Mouse (Mus musculus) gastrocnemius, postnatal 36 days (tissue): ENCODE data around the gene Klhl21. TPM values are rescaled to one million over a fixed set of nuclear protein-coding genes. Genes with fewer than 3 reads are reported as not detected.

Experiments used
- DNase-seq, 2 experiments: peaks; one replicate each; pipeline ENCODE4 v3.0.0; 2022
- intact Hi-C: fragments of 180-260 bp; cut with DNase I; formaldehyde crosslinking; loops from one replicate; pipeline ENCODE4 v1.15.1; 2025
- long read RNA-seq, 2 experiments: library from polyadenylated mRNA; stranded (forward); transcript quantifications; one replicate each; pipeline ENCODE4 v2.0.0; 2021
- total RNA-seq, 2 experiments: library from RNA; stranded (reverse); gene quantifications; 2 replicates each; pipeline ENCODE4 v1.2.3; 2021

The Klhl21 gene
- 10 to 100 TPM; 77.1 to 91.5 TPM for total RNA-seq
- long read RNA-seq, experiment 1, transcript Klhl21-201 (4 exons, 3,986 nt) = major isoform, 15 of 47 reads
- long read RNA-seq, experiment 1, partial matches to known transcripts = 30 of 47 reads
- long read RNA-seq, experiment 1, other reads (novel, unspliced or antisense) = 2 of 47 reads
- long read RNA-seq, experiment 2, transcript Klhl21-201 (4 exons, 3,986 nt) = major isoform, 28 of 84 reads
- long read RNA-seq, experiment 2, partial matches to known transcripts = 54 of 84 reads
- long read RNA-seq, experiment 2, other reads (novel, unspliced or antisense) = 2 of 84 reads

DNA sequence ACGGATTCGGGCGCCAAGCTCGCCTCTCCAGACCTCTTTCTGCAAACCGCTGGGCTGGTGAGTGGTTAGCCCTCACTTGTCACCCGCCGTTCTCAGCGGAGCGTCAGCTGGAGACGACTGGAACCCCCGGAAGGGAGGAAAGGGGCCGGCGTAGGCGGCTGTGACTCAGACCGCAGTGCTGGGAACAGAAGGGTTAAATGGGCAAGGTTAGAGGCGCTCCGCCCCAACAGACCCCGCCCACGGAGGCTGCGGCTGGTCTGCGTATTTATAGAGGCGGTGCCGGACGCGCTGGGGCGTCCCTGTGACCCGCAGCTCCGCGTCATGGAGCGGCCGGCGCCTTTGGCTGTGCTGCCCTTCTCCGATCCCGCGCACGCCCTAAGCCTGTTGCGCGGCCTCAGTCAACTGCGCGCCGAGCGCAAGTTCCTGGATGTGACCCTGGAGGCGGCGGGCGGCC lies at the start of gene Klhl21:
Klhl21 (plus strand) TSS at position 182 of the 454 bp plus-strand sequence.
- intact Hi-C loops = loop anchor here (2.0 kb wide), 1 partner anchor 26 kb away; no protein-coding TSS in a partner anchor
- peak; percentile 94 to 95 for DNase-seq

DNA sequence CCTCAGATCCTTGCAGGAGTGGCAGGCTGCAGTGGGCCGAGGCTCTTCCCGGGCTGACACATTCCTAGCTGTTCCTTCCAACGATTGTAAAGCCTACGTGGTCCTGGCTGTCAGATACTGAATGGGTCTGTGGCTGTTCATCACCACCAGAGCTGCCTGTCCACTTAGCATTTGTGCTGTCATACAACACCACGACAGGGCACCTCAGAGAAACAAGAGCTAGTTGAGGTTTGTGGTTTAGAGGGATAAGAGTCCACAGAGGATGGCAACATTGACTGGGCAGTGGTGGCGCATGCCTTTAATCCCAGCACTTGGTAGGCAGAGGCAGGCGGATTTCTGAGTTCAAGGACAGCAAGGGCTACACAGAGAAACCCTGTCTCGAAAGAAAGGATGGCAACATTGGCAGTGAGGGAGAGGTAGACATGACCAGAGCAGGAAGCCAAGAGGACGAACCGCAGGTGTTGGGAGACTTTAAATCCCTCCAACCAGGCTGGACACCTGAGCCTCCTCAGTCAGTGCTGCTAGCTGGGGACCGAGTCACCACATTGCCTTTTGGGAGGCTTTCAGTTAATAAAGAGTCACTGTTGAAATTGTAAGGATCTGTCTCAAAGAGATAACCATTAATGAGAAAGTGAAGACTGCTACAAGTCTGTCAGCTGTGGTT lies 48.6 kb upstream of the Klhl21 start:
- no peak for DNase-seq
- intact Hi-C loops = no loop called here

DNA sequence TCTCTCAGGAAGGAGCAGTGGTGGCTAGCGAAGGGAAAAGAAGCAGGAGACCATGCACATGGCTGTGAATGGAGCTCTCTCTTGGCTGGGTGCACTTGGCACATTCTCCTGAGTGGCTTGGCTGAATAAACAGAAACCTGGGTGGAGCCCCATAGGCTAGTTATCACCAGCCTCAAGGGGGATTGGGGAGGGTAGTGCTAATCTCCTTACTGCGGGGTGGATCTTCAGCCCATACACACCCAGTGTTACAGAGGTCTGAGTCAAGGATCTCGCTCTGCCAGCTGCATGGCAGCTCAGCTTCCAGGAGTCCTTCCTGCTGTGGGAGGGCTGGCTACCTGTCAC lies 48.1 kb upstream of the Klhl21 start:
- intact Hi-C loops = no loop called here
- DNase-seq = no peak

DNA sequence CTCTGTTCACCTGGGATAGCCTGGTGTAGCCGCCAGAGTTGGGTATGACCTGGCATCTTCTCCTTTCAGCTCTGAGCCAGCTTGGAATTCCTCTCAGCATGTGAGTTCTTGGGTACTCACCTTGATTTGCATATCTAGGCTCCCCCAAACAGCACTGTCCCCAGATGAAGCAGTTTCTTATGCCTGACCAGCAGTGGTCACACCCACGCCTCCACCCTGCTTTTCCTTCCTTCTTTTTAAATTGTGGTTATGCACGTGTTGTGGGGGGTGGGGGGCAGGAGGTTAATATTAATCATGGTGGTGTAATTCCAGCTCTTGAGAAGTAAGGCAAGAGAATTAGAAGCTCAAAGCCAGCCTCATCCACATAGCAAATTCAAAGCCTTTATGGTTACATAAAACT lies 45.8 kb upstream of the Klhl21 start:
- intact Hi-C loops = no loop called here
- no peak for DNase-seq

DNA sequence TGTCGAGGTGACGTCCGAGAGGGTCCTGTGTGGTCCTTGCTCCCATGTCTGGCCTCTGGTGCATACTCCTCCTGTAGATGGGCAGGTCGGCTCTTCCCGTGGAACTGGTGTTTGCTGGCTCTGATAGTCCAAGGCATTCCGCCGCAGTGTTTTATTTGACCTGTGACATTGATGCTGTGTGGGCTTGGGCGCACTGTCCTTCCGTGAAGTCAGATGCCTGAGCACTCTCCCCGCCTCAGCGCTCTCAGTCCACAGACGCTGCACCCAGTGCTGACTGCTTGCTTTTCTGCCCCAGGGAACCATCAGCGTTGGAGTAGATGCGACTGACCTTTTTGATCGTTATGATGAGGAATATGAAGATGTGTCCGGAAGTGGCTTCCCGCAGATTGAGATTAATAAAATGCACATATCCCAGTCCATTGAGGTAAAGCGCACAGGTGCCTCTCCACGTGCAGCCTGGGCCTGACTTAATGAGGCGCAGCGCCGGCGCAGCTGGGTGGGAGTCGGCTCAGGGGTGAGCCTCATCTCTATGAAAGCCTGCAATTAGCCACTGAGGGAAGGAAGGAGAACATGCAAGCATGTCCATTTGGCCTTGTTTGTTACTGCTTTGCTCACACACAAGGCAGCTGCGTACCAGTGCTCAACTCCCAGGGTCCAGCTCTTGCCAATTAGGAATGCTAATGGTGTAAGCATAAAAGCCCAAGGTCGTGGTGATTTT lies 40.2 kb upstream of the Klhl21 start:
- no peak for DNase-seq
- intact Hi-C loops = no loop called here

DNA sequence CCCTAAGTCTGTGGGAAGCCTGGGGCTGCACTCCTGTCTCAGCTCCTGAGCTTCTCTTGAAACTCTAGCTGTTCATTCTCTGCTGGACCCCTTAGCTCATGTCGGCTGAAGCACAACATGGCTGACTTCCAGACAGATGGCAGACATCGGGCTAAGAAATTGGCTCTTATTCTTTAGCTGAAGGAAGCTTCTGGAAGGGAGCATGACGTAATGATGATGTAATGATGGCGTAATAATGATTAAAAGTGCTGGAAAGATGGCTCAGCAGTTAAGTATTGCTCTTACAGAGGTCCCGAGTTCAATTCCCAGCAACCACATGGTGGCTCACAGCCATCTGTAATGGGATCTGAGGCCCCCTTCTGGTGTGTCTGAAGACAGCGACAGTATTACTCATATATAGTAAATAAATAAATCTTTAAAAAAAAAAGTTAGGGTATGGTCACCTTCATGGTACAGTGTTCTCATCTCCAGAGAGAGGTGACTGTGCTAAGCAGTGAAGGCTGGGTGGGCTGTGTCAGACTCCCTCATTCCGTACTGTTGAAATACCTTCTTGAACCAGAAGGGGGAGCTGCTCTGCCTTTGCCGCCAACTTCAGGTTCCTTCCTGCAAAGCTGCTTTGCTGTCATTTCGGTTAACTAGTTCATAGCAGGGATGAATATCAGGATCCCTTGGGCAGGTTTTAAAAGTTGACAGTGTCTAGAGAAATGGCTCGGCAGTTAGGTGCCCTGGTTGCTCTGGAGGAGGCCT lies 36.2 kb upstream of the Klhl21 start:
- intact Hi-C loops = no loop called here
- DNase-seq = no peak

DNA sequence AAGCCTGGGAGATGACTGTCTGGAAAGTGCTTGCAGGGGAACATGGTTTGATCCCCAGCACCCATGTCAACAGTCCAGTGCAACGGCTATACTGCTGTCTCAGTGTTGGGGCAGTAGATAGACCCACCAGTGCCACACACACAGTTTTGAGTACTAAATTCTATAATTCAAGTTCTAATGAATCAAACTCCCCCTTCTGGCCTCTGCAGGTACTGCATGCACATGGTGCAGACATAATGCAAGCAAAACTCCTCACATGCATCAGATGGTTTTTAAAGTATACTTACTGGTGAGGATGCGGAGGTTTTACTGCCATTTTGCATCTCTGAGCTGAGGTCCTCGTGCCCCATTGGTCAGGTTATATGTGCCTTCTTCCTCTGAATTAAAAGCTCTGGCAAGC lies 33.2 kb upstream of the Klhl21 start:
- intact Hi-C loops = no loop called here
- DNase-seq = peak in 1 of 2 experiments; percentile 13

DNA sequence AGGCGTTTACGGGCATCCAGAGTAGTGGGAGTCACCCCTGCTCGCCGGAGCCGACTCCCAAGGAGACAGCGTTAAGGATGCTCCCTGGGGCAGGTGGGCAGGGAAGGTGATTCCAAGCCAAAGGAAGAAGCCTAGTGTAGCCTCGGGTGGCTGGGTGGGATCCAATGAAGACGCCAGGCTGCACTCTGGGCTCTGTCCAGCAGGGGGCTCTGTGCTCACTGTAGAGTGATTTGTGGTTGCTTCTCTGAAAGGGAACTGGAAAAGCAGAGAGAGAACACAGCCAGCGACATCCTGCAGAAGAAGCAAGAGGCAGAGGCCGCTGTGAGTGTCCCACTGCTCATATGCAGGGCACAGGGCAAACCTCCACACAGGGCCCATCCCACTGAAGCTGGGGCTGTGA lies 30.9 kb upstream of the Klhl21 start:
- DNase-seq = peak; percentile 83 to 87
- intact Hi-C loops = no loop called here

DNA sequence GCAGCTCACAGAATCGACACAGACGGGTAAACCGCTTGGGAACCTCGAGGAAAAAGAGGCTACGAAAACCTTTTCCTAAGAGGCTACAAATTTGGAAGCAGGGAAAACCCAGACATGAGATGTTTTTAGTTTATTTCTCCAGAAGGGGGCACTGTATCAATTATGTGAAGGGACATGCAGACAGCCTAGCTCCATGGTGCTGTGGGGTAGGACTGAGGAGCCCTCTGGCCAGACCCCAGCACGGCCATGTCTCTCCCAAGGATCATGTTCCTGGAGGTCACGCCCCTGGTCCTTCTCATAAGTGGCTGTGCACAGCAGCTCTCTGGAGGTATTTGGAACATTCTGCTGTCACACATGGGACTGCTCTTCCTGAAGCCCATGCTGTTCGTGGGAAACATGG lies 27.9 kb upstream of the Klhl21 start:
- DNase-seq = peak in 1 of 2 experiments; percentile 22
- intact Hi-C loops = loop anchor here (2.0 kb wide), 1 partner anchor 58 kb away; the partner anchor contains the start of genes Nol9 and Tas1r1

DNA sequence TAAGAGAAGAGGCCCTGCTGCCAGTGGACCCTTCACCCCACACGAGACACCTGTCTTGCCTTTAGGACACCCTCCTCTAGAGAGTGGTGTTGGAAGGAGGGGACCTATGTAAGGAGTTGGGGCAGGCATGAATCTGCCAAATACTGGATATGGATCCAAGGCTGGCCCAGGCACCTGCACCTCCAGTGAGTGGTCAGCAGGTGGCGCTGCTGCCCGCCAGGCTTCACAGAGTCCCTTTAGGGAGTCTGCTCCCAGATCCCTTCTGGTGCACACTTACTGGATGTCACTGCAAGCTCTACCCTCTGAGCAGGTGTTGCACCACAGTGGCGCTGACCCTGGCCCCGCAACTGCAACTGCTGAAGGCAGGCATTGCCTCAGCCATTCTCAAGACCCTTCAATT lies 27.2 kb upstream of the Klhl21 start:
- peak; percentile 70 to 85 for DNase-seq
- intact Hi-C loops = loop anchor here (2.0 kb wide), 1 partner anchor 57 kb away; the partner anchor contains the start of genes Nol9 and Tas1r1

DNA sequence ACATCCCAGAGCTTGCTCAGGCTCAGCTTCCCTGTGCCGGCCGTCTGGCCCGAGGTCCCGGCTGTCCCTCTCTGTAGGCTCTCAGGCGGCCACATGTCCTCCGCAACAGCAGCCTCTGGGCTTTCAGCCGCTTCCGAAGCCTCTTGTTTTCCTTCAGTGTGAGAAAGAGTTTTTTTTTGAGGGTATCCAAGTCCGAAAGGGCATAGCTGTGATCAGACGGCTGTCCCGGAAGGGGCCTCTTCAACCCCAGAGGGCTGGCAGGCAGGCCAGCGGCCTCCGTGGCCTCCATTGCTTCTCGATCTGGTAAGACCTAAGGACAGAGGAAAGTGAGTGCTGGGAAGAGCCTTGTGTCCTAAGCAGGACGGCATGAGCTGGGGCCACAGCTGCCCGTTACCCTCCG lies 25.6 kb upstream of the Klhl21 start:
- intact Hi-C loops = loop anchor here (2.0 kb wide), 2 partner anchors 26 to 114 kb away; partner anchors contain the start of gene Klhl21
- peak in 1 of 2 experiments; percentile 43 for DNase-seq

DNA sequence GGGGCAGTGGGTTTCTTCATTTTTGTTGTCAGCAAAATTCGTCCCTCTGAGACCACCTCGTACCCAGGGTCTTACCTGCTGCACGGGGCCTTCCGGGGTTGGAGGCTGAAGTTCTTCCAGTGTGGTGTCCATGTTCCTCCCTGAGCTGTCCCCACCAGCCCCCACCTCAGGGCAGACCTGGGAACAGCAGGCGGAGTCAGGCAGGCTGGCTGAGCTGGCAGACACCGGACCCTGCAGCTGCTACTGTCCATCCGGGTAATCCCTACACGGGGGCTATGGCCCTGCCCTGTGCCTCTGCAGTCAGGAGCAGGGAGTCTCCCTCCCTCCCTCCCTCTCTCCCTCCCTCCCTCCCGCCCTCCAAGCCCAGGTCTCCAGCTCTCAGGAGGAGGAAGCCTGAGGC lies 25.0 kb upstream of the Klhl21 start:
- intact Hi-C loops = loop anchor here (2.0 kb wide), 2 partner anchors 25 to 113 kb away; partner anchors contain the start of gene Klhl21
- DNase-seq = peak; percentile 66 to 79

DNA sequence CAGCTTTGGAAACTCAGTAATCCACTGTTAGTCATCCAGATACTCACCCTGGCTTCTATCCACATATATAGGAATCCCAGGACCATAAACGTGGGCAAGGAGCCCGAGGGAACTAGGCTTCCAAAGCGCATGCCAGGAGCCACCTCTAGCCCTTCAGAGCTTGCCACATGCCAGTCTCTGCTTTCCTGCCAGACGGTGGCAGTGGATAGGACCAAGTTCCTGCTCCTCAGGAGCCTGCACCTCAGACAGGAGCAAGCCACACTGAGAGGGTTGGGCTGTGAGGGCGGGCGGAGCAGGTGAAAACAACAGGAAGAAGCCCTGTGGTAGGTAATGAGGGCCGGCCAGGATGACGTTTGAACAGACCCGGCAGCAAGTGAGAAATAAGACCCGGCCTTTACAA lies 22.7 kb upstream of the Klhl21 start:
- no peak for DNase-seq

DNA sequence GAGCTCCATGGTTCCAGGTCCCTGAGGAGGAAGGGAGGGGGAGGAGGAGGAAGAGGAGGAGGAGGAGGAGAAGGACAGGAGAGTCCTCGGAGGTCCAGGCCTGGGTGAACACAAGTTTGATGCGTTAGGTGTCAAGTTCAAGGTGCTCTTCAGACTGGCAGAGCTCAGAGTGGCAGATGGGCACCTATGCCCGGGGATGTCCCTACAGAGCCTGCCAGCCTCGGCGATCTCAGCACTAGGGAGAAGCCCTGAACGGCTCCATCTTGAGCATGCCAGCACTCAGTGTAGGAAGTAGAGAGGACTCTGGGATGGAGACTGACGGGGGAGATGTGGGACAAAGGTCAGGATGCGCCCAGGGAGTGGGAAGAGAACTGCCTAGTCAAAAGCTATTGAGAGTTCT lies 22.0 kb upstream of the Klhl21 start:
- intact Hi-C loops = no loop called here
- peak in 1 of 2 experiments; percentile 13 for DNase-seq

More for the DNA sequence above, 22.7 kb upstream of the Klhl21 start:
- intact Hi-C loops = no loop called here

DNA sequence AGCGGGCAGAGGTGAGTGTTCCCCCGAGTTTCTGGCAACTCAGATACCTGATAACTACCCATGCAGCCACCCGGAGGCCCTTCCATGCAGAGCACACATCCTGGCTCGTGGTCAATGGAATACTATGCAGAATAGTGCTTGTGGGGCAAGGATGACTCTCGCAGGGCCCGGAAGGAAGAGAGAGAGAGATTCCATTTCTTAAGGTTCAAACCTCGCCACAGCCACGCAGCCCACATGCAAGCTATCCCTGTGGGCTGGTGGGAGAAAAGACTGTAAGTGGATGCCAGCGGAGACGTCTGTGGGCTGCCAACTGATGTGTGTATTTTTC lies 20.6 kb upstream of the Klhl21 start:
- no peak for DNase-seq
- intact Hi-C loops = no loop called here

DNA sequence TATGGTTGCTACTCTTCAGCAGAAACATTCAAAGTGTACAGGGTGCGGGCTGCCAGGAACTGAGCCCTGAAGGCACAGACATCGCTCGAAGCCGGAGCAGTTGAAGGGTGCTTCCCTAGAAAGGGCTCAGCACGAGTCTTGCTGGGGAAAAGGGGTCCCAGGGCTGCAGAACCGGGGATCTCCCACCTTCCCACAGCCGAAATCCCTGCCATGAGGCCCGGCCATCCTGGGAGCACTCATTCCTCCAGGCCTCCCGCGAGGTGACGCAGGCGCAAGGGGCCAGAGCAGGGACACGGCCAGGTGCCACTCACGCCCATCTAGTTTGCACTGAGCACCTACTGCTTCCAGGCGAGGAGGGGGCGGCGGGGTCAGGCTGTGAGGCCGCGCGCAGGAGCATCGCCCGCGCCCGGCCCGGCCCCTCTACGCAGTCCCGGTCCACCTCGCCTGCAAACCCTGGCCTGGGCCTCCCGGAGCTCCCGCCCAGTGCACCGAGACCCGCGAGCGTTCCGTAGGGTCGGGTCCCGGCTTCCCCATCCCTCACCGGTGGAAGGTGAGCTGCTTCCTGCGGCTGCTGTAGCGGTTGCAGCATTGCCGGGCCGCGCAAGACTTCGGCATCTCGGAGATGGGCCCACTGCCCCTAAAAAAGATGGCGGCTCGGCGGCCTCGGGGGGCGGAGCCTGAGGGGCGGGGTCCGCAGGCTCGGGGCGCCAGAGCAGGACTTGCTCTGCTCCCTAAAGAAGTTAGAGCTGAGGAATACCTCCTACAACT lies 20.1 kb upstream of the Klhl21 start, which contains the start of gene Thap3:
Thap3 (minus strand) TSS at position 656 of the 768 bp plus-strand sequence.
- DNase-seq = peak; percentile 73 to 83
- intact Hi-C loops = no loop called here

DNA sequence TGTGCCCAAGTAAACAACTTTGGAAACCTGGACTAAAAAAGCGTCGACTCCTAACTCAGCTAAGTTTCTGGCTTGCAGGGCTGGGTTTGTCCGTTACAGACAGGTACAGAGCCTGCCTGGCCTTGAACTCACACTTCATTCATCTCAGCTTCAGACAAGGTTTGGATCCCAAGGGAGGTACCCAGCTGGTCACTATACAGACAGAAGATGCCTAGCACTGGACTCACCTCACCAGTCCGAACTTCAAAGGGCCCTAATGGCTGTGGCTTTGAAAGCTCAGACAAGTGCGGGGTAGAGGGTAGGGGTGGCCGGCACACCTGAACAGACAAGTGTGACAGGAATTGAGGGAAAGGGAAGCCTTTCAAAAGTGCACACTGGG lies 19.5 kb upstream of the Klhl21 start:
- DNase-seq = no peak
- intact Hi-C loops = no loop called here

DNA sequence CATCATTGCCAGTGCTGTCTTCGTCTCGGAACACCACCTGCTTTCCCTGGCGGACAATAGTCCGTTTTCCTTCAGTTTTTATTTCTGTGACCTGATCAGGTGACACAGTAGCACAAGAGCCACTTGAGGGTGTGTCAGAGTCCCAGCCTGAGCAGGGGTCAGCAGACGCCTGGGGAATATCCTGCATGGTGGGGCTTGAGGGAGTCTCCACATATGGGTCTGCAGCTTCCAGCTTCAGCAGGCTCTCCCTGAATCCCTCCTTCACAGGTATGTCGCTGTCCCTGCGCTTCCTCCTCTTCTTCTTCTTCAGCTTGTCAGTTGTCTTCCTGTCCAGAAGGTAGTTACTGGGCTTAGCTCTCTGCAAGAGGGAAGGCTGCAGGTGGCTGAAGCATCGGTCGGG lies 16.5 kb upstream of the Klhl21 start:
- intact Hi-C loops = no loop called here
- DNase-seq = no peak

DNA sequence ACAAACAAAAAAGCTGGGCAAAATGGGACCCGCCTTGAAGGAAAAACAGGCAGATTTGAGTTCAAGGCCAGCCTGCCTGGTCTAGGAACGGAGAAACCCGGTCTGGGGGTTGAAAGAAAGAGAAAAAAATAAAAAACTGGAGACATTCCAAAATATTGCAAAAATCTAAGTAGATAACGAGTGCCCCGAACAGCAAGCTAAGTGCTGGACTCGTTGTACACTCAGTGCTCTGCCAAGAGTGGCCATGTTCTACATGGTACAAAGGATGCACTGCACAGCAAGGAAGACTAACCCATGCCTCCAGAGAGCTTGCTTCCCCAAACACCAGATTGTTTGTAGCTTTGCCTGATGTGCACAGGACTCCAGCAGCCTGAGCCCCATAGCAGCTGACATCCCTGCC lies 15.6 kb upstream of the Klhl21 start:
- DNase-seq = no peak
- intact Hi-C loops = no loop called here
